Mouse (Mus musculus) myocyte (in vitro differentiated cells): ENCODE data around the gene Ncapd3.

Source experiments
- MAX ChIP-seq: IDR thresholded peaks from one replicate; pipeline ENCODE4 v1.6.1; 2011; ENCODE audit warnings: low read depth, mild to moderate bottlenecking, control low read depth
- TCF12 ChIP-seq: IDR thresholded peaks from one replicate; pipeline ENCODE4 v1.6.1; 2011; ENCODE audit warnings: mild to moderate bottlenecking, control low read depth; ENCODE audit not compliant: poor library complexity, insufficient read depth, severe bottlenecking

DNA sequence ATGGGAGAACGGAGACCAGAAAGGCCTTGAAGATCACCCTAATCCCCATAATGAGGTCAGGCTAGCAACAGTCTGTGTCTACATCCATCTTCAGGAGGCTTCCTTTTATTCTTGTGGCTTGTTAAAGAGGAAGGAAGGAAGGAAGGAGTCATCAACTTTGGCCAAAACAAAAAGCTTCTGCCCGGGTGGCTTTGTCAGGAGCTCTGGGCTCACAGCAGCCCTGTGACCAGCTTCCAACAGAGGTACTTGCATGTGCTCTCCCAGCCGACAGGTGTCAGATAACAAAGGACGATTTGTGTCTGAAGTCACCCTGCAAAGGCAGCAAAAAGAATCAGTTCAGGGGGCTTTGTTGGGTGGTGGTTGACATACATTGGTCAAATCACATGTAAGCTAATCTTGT is 68.1 kb downstream of the Ncapd3 start:
- TF ChIP-seq TCF12 (no peak), MAX (no peak)
